Mouse (Mus musculus) common myeloid progenitor, adult 5-6 weeks (primary cell): ENCODE data around the gene Tcl1b5. TPM values are rescaled to one million over a fixed set of nuclear protein-coding genes. Genes with fewer than 3 reads are reported as not detected.

Experiments used
- ATAC-seq: replicated peaks from 2 replicates; pipeline ENCODE4 v1.8.0; 2016; ENCODE audit warnings: low read depth, mild to moderate bottlenecking, moderate TSS enrichment, inconsistent platforms; ENCODE audit not compliant: poor library complexity, severe bottlenecking
- total RNA-seq: library from RNA; stranded (forward); fragments of 200-1000, 187-1606 nt; gene quantifications from 2 replicates; pipeline ENCODE4 v1.2.3, GENCODE M21; 2017

The Tcl1b5 gene
- total RNA-seq, 1 experiment from 2014 or later, result not detected

DNA sequence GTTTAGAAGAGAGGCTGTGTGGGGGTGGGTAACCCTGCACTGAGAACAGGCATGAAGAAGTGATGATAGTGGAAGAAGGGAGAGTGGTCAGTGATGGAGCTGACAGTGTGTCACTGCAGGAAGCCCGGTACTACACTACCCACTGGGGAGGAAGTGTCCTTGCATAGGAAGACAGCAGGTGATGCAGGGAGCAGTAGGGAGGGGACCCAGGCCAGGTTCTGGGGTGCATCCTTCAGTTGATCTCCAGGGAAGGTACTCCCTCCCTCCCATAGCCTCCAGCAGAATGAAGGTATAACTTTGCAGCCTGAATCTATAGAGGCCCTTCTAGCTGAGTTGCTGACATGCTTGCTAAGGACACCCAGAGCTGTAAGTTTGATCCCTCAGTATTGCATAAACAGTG lies 30.9 kb downstream of the Tcl1b5 start:
- ATAC-seq, result no peak

DNA sequence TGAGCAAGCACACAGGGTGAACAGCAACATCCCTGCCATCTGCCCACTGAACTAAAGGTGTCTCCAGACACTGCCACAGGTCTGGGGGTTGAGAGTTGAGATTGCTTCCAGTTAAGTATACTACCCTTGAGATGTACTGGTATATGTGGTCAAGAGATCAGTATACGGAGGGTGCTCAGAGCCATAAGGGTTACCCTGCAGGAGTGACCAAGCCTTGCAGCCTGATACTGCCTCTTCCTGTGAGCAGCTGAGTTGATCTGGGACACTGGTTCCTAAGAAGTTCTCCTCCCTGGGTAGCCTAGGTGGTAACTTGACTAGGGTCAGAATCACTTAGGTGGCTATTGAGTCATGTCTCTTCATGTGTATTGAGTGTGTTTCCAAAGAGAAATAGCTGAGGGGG lies 32.3 kb downstream of the Tcl1b5 start:
- no peak for ATAC-seq

DNA sequence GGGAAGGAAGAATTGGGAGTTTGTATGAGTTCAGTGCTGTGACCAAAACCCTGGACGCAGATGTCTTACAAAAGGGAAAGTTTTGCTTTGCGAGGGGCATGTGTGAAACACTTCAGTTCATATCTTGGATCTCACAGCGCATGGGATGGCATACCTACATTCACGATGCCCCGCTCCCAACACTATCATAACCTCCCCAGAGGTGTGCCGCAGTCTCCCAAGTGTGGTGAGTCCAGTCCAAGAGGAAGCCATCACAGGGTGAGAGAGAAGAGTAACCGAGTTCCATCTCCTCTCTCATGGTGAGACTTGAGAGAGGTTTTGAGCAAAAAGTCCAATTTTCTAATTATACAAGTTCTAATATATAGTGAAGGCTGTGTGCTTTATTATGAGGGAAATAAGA lies 33.1 kb downstream of the Tcl1b5 start:
- ATAC-seq, result no peak

- no peak for ATAC-seq
These were observed 41.1 kb downstream of the Tcl1b5 start for GRCm38 (mm10) chr12:105217101-105217760.

DNA sequence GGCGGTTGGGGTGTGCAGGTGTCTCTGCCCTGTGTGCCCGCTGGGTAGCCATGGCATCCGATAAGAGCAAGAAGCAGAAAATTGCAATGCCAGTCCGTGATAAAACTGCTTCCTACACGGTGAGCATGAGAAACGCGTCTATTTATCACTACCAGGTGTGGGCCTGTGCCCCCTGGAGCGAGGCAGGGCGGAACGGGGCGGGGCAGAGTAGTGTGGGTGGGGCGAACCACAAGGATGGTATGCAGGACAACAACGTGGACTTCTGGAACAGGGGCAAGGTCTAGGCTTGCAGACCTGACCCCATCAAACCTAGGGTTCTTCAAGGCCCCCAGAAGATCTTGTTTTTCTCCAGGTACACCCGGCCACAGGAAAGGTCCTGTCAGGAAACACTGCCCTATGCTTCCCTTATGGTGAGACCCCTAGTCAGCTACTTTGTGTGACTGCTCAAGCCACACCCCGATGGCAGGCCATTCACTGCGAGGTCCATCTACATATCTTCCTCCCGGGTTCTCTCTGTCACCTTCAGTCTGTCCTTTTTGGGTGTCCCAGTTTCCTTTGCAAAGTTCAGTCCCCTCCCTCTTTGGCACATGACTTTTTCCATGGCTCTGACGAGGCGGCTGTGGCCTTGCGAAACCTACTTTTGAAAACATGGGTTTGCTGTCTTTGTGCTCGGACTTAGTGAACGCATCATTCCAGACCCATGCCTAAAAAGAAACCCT lies 46.6 kb downstream of the Tcl1b5 start, which contains the start of gene Tcl1:
Tcl1 (minus strand) TSS at position 193 of the 719 bp plus-strand sequence.
- ATAC-seq, result no peak

- no peak for ATAC-seq
These were observed 48.6 kb downstream of the Tcl1b5 start for GRCm38 (mm10) chr12:105224621-105225320.

Other genes starting within 250 kb of the Tcl1b5 start
- 23.0 and 25.3 TPM in 2 replicates for gene Syne3, start 166.5 kb upstream of the Tcl1b5 start, total RNA-seq
- 30.1 and 42.8 TPM in 2 replicates for gene Glrx5, start 143.7 kb upstream of the Tcl1b5 start, total RNA-seq
- gene Tcl1b2, start 30.3 kb upstream of the Tcl1b5 start, total RNA-seq, result not detected in 2 replicates
- gene Tcl1b1, start 16.7 kb upstream of the Tcl1b5 start, total RNA-seq, result not detected in 2 replicates
- gene Tcl1b3, start 14.7 kb downstream of the Tcl1b5 start, total RNA-seq, result not detected in 2 replicates
- not detected in 2 replicates for gene Tcl1b4, start 25.6 kb downstream of the Tcl1b5 start, total RNA-seq
- gene Tcl1, start 46.4 kb downstream of the Tcl1b5 start, total RNA-seq, result not detected in 2 replicates
- not detected in 2 replicates for gene Tunar, start 157.5 kb downstream of the Tcl1b5 start, total RNA-seq